Mouse (Mus musculus) limb, embryonic 13.5 days (tissue): ENCODE results near the gene Phf12. TPM values are rescaled to one million over a fixed set of nuclear protein-coding genes. Genes with fewer than 3 reads are reported as not detected.

ENCODE experiments used
- ATAC-seq: fragments of 200-750 bp; cut with Nextera tagmentation; 2 replicates; pipeline ENCODE4 v1.8.0; 2017; ENCODE audit warnings: low read depth, moderate number of reproducible peaks, moderate TSS enrichment; ENCODE audit not compliant: low FRiP score
- H3K27ac ChIP-seq: fragments of 300-500 bp; sonication (generic); 2 replicates; pipeline ENCODE4 v1.5.1; 2015; ENCODE audit warnings: inconsistent platforms, mild to moderate bottlenecking, moderate library complexity
- H3K27me3 ChIP-seq: fragments of 300-500 bp; sonication (generic); 2 replicates; pipeline ENCODE4 v1.6.1; 2015; ENCODE audit warnings: mild to moderate bottlenecking, inconsistent platforms
- H3K36me3 ChIP-seq: fragments of 300-500 bp; sonication (generic); 2 replicates; pipeline ENCODE4 v1.6.1; 2015; ENCODE audit warnings: inconsistent platforms, mild to moderate bottlenecking, moderate library complexity
- H3K4me1 ChIP-seq: fragments of 300-500 bp; sonication (generic); 2 replicates; pipeline ENCODE4 v1.6.1; 2015; ENCODE audit warnings: inconsistent platforms
- H3K4me2 ChIP-seq: fragments of 300-500 bp; sonication (generic); replicated peaks from 2 replicates; pipeline ENCODE4 v1.6.1; 2015; ENCODE audit warnings: inconsistent platforms, mild to moderate bottlenecking, moderate library complexity
- H3K4me3 ChIP-seq: fragments of 300-500 bp; sonication (generic); 2 replicates; pipeline ENCODE4 v1.5.1; 2015; ENCODE audit warnings: moderate library complexity, mild to moderate bottlenecking, inconsistent platforms
- H3K9ac ChIP-seq: fragments of 300-500 bp; sonication (generic); 2 replicates; pipeline ENCODE4 v1.6.1; 2015; ENCODE audit warnings: mild to moderate bottlenecking, inconsistent platforms
- H3K9me3 ChIP-seq: fragments of 300-500 bp; sonication (generic); 2 replicates; pipeline ENCODE4 v1.6.1; 2016; ENCODE audit warnings: inconsistent platforms
- WGBS: fragments of 180-500 bp; shearing (Covaris S2); methylation state at CpG from one replicate; pipeline ENCODE4 v1.1.7; 2015; 5-methylcytosine and 5-hydroxymethylcytosine counted together
- polyA plus RNA-seq: library from polyadenylated mRNA; unstranded; fragments of >200 nt; fragmentation: Nextera tagmentation; extraction: Ambion mirVana; gene quantifications from 2 replicates; pipeline ENCODE4 v1.2.1, GENCODE M21; 2015

The Phf12 gene
- polyA plus RNA-seq, 1 experiment from 2014 or later, result 21.5 TPM

DNA sequence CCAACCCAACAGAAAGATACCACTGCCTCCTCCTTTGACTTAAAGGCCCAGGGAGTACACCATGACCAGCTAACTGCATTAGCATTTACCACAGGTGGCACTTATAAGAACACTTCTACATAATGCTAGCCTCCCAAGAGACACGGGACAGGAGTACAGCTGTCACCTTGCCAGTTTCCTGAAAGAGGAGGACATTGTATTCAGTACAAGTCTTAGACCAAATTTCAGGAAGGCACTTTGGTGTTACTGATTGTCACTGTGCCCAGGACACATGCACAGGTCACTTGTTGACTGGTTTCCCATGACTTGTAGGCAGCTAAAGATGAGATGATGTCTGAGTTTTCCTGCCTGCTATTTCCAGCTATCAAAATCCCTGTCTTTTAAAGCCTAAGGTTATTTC, 13.0 kb downstream of the Phf12 start:
- Histone ChIP-seq H3K4me2 (no peak overlapping the region), H3K9ac (no peak overlapping the region), H3K4me3 (no peak overlapping the region), H3K27ac (no peak overlapping the region), H3K9me3 (no peaks in the 10 kb centered on the region), H3K36me3 (peaks cover 33% of the 10 kb centered on the region), H3K27me3 (no peaks in the 10 kb centered on the region), H3K4me1 (no peaks in the 10 kb centered on the region)
- WGBS, result 83% methylated on average over 1 of the region's 1 CpGs
- no peak for ATAC-seq

DNA sequence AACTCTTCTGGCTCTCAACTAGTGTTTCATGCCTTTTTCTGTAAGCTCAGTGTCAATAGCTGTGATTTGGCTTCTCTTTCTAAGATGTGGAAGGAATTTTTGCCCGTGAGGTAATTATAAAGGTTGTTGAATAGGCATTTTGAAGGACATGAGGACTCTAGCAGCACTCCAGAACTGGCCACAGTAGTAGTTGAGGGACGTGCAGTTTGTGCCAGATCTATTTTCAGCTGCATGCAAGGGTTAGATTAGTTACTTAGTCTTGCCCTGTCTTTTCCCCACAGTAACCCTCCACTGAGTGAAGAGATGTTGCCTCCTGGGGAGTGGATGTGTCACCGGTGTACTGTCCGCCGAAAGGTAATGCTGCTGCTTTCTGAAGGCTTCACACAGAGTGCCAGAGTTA, 23.9 kb downstream of the Phf12 start:
- H3K27me3 ChIP-seq, result no peaks in the 10 kb centered on the region
- no peak overlapping the region for H3K4me3 ChIP-seq
- no peaks in the 10 kb centered on the region for H3K4me1 ChIP-seq
- no peak for ATAC-seq
- 90% methylated on average over 5 of the region's 5 CpGs for WGBS
- no peak overlapping the region for H3K4me2 ChIP-seq
- no peak overlapping the region for H3K27ac ChIP-seq
- H3K9me3 ChIP-seq, result no peaks in the 10 kb centered on the region
- H3K9ac ChIP-seq, result no peak overlapping the region
- H3K36me3 ChIP-seq, result peaks cover 73% of the 10 kb centered on the region

DNA sequence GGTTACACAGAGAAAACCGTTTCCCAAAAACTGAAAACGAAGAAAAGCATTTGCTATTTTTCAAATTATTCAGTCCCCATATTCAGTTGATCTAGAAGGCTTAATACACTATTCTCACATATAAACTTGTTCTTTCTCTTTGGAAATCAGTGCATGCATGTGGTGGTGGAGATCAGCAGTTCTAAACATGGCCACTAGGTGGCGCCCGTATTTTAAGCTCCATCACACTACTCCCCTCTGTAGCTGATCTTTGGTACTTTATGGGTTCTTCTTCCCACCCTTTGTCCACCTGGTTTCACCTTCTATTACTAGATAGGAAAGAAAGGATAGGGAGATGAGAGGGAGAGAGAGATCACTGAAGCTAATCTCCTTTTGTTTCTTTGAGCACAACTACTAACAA, 37.1 kb downstream of the Phf12 start:
- Histone ChIP-seq H3K4me2 (no peak overlapping the region), H3K4me3 (no peak overlapping the region), H3K36me3 (peaks cover 92% of the 10 kb centered on the region), H3K9ac (no peak overlapping the region), H3K9me3 (no peaks in the 10 kb centered on the region), H3K4me1 (no peaks in the 10 kb centered on the region), H3K27me3 (no peaks in the 10 kb centered on the region), H3K27ac (no peak overlapping the region)
- 25% methylated on average over 4 of the region's 4 CpGs for WGBS
- peak; percentile 71; the same call in 1 of the 2 replicates for ATAC-seq

DNA sequence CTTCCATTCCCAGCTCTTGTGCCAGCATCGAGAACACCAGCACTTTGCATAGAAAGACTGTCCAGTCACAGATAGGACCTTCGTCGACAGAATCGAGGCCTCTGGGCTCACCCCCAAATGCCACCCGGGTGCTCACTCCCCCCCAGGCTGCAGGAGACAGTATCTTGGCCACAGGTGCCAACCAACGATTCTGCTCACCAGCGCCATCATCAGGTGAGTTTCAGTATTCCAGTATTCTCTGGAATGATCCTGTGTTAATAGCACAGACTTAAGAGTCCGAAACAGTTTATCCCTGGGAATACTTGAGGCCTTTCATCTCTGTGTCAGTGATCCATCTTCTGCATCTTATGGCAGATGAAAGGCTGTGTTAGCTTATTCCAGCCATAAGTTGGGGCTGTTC, 41.1 kb downstream of the Phf12 start:
- peaks cover 90% of the 10 kb centered on the region for H3K36me3 ChIP-seq
- H3K4me1 ChIP-seq, result no peaks in the 10 kb centered on the region
- no peak overlapping the region for H3K4me2 ChIP-seq
- 85% methylated on average over 8 of the region's 8 CpGs for WGBS
- no peaks in the 10 kb centered on the region for H3K27me3 ChIP-seq
- no peak overlapping the region for H3K9ac ChIP-seq
- no peak overlapping the region for H3K4me3 ChIP-seq
- no peak overlapping the region for H3K27ac ChIP-seq
- no peak for ATAC-seq
- no peaks in the 10 kb centered on the region for H3K9me3 ChIP-seq

DNA sequence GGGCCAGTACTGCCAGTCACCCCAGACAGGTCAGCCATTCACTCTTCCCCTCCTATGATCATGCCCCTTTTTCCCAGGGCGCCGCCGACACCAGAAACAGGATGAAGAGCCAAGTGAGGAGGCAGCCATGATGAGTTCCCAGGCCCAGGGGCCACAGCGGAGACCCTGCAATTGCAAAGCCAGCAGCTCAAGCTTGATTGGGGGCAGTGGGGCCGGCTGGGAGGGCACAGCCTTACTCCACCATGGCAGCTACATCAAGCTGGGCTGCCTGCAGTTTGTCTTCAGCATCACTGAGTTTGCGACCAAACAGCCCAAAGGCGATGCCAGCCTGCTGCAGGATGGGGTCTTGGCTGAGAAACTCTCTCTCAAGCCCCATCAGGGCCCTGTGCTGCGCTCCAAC, 46.7 kb downstream of the Phf12 start:
- H3K27me3 ChIP-seq, result no peaks in the 10 kb centered on the region
- peaks cover 25% of the 10 kb centered on the region for H3K4me1 ChIP-seq
- no peak for ATAC-seq
- 83% methylated on average over 8 of the region's 8 CpGs for WGBS
- peaks cover 56% of the 10 kb centered on the region for H3K36me3 ChIP-seq
- H3K4me3 ChIP-seq, result no peak overlapping the region
- no peak overlapping the region for H3K4me2 ChIP-seq
- H3K9me3 ChIP-seq, result no peaks in the 10 kb centered on the region
- H3K27ac ChIP-seq, result no peak overlapping the region
- no peak overlapping the region for H3K9ac ChIP-seq

DNA sequence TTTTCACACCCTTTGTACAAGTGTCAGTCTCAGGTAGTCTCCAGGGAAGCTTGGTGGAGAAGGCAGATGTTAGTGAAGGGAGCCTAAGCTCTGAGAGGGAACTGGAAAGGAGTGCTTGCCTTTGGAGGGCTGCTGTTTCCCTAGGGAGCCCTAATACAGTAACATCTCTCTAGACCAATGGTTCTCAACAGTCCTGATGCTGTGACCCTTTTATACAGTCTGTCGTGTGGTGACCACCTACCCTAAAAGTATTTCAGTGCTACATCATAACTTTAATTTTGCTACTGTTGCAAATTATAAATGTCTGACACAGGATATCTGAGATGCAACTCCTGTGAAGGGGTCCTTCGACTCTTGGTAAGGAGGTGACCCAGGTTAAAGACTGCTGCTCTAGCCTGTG, 48.0 kb downstream of the Phf12 start:
- 60% methylated on average over 2 of the region's 2 CpGs for WGBS
- H3K9ac ChIP-seq, result no peak overlapping the region
- H3K27ac ChIP-seq, result no peak overlapping the region
- H3K4me3 ChIP-seq, result no peak overlapping the region
- ATAC-seq, result no peak
- no peaks in the 10 kb centered on the region for H3K9me3 ChIP-seq
- H3K36me3 ChIP-seq, result peaks cover 56% of the 10 kb centered on the region
- no peaks in the 10 kb centered on the region for H3K27me3 ChIP-seq
- peaks cover 25% of the 10 kb centered on the region for H3K4me1 ChIP-seq
- no peak overlapping the region for H3K4me2 ChIP-seq

DNA sequence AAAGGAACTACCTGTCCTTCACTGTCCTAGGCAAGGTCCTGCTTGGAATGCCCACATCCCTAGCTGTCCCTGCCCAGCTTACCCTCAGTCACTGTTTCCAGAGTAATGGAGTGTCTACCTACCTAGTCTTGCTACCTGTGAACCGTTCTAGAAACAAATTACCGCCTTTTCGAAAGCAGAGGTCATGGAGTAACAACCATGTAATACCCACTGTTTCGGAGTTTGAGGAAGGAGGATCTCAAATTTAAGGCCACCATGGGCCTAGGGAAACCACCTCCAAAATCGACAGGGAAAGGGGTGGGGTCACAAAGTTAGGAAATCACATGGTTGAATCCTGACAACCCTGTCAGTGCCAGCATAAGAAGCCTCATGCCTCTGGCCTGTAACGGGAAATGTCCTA, 48.8 kb downstream of the Phf12 start:
- Histone ChIP-seq H3K9ac (peak overlapping the region; percentile 85; the same call in 1 of the 2 replicates), H3K4me3 (peak overlapping the region; percentile 76), H3K36me3 (peaks cover 50% of the 10 kb centered on the region), H3K27ac (peak overlapping the region; percentile 90), H3K9me3 (no peaks in the 10 kb centered on the region), H3K4me2 (peak overlapping the region; percentile 84), H3K27me3 (no peaks in the 10 kb centered on the region), H3K4me1 (peaks cover 25% of the 10 kb centered on the region)
- 33% methylated on average over 6 of the region's 6 CpGs for WGBS
- ATAC-seq, result no peak

DNA sequence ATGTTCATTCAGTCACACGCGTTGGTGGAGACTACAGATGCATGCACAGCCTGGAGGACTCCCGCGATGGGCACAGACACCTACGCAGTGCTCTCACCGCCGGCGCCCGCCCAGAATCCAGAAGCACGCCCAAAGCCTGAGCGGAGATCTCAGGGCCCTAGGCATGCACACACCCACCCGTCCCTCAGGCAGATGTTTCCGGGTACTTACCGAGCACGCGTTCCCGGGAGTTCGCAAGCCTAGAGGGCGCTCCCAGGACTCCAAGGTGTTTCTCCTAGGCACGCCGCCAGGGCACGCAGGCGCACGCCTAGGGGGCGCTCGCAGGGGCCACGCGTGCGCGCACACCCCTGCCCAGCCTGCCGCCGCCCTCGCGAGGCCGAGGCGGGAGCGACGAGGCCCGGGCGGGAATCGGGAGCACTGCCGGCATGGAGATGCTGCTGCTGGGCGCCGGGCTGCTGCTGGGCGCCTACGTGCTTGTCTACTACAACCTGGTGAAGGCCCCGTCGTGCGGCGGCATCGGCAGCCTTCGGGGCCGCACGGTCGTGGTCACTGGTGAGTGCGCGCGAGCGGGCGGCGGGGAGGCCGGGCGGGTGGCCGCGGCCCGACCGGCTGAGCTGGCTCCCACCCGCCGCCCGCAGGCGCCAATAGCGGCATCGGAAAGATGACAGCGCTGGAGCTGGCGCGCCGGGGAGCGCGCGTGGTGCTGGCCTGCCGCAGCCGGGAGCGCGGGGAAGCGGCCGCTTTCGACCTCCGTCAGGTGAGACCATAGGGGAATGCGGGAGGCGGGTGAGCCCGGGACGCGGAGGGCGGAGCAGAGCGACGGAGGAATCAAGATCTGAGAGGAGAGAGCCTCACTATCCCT, 49.6 kb downstream of the Phf12 start, which contains the start of gene Dhrs13:
TSS of gene Dhrs13 (plus strand) at position 334 of the 862 bp plus-strand sequence.
- peak within 1 kb of the TSS; percentile 90 for H3K27ac ChIP-seq
- H3K9ac ChIP-seq, result peak within 1 kb of the TSS; percentile 85
- peak within 1 kb of the TSS; percentile 84 for H3K4me2 ChIP-seq
- peaks cover 32% of the 10 kb centered on the region for H3K4me1 ChIP-seq
- no peaks in the 10 kb centered on the region for H3K27me3 ChIP-seq
- no peaks in the 10 kb centered on the region for H3K9me3 ChIP-seq
- WGBS, result under 1% methylated on average over 96 of the region's 96 CpGs
- peaks cover 48% of the 10 kb centered on the region for H3K36me3 ChIP-seq
- ATAC-seq, result peak; percentile 92
- H3K4me3 ChIP-seq, result peak within 1 kb of the TSS; percentile 76

DNA sequence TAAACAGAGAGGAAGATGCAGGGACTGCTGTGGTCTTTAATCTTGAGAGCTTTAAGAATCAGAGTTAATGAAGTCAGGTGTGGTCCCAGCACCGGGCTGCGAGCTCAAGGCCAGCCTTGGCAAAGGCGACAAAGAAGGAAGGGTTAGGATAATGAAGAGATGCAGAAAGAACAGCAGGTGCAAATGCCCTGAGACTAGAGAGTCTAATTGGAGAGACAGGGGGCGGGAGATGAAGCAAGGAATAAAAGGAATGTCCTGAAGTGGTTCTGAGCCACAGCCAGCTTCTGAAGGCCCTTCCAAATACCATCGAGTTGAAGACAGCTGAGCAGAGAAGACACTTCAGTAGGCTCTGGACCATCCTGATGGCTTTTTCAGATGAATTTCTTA, 50.2 kb downstream of the Phf12 start:
- no peaks in the 10 kb centered on the region for H3K9me3 ChIP-seq
- peak overlapping the region; percentile 90; the same call in 1 of the 2 replicates for H3K27ac ChIP-seq
- H3K4me2 ChIP-seq, result peak overlapping the region; percentile 84
- peak overlapping the region; percentile 76 for H3K4me3 ChIP-seq
- H3K27me3 ChIP-seq, result no peaks in the 10 kb centered on the region
- peaks cover 43% of the 10 kb centered on the region for H3K36me3 ChIP-seq
- 16% methylated on average over 5 of the region's 5 CpGs for WGBS
- peaks cover 37% of the 10 kb centered on the region for H3K4me1 ChIP-seq
- ATAC-seq, result no peak
- H3K9ac ChIP-seq, result peak overlapping the region; percentile 85

DNA sequence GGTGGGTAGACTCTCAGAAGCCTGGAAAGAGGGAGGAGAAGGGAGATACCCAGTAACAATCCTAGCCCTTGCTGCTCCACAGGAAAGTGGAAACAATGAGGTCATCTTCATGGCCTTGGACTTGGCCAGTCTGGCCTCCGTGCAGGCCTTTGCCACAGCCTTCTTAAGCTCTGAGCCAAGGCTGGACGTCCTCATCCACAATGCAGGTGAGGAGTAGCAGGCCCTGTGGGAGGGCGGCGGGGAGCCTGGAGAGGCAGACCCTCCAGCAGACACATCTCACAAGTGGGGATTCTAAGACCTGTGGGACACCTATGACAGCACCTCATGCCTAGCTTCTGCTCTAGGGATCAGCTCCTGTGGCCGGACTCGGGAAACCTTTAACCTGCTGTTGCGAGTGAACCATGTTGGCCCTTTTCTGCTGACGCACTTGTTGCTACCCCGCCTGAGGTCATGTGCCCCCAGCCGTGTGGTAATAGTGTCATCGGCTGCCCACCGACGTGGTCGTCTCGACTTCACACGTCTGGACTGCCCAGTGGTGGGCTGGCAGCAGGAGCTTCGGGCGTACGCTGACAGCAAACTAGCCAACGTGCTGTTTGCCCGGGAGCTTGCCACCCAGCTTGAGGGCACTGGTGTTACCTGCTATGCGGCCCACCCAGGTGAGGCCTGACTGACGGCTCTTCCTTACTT, 51.5 kb downstream of the Phf12 start:
- Histone ChIP-seq H3K27me3 (no peaks in the 10 kb centered on the region), H3K4me3 (no peak overlapping the region), H3K9ac (no peak overlapping the region), H3K36me3 (peaks cover 31% of the 10 kb centered on the region), H3K27ac (no peak overlapping the region), H3K4me2 (no peak overlapping the region), H3K9me3 (no peaks in the 10 kb centered on the region), H3K4me1 (peaks cover 45% of the 10 kb centered on the region)
- no peak for ATAC-seq
- 93% methylated on average over 23 of the region's 23 CpGs for WGBS

DNA sequence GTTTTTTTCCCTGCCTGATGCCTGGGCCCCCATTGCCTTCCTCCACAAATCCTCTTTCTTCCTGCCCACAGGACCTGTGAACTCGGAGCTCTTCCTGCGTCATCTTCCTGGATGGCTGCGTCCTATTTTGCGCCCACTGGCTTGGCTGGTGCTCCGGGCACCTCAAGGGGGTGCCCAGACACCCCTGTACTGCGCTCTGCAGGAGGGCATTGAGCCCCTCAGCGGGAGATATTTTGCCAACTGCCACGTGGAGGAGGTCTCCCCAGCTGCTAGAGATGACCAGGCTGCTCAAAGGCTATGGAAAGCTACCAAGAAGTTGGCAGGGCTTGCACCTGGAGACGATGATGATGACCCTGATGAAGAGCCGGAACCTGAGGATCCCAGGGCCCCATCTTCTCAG, 54.2 kb downstream of the Phf12 start:
- Histone ChIP-seq H3K36me3 (peaks cover 30% of the 10 kb centered on the region), H3K4me1 (peaks cover 34% of the 10 kb centered on the region), H3K27me3 (no peaks in the 10 kb centered on the region), H3K4me2 (no peak overlapping the region), H3K27ac (no peak overlapping the region), H3K9me3 (no peaks in the 10 kb centered on the region), H3K9ac (peak overlapping the region; percentile 88; the same call in 1 of the 2 replicates), H3K4me3 (no peak overlapping the region)
- WGBS, result 87% methylated on average over 10 of the region's 10 CpGs
- ATAC-seq, result no peak
